Mouse (Mus musculus): ENCODE results near the gene Ly86. TPM values are rescaled to one million over a fixed set of nuclear protein-coding genes. Genes with fewer than 3 reads are reported as not detected.
A peak's percentile ranks its signal among the peaks of the same experiment; 100 is the strongest.

The Ly86 gene
- 10 to 100 TPM in 2 of 4 experiments, 1 to 10 TPM in 2; 8.7 to 78.2 (median 39.6) TPM for total RNA-seq (2022)

DNA sequence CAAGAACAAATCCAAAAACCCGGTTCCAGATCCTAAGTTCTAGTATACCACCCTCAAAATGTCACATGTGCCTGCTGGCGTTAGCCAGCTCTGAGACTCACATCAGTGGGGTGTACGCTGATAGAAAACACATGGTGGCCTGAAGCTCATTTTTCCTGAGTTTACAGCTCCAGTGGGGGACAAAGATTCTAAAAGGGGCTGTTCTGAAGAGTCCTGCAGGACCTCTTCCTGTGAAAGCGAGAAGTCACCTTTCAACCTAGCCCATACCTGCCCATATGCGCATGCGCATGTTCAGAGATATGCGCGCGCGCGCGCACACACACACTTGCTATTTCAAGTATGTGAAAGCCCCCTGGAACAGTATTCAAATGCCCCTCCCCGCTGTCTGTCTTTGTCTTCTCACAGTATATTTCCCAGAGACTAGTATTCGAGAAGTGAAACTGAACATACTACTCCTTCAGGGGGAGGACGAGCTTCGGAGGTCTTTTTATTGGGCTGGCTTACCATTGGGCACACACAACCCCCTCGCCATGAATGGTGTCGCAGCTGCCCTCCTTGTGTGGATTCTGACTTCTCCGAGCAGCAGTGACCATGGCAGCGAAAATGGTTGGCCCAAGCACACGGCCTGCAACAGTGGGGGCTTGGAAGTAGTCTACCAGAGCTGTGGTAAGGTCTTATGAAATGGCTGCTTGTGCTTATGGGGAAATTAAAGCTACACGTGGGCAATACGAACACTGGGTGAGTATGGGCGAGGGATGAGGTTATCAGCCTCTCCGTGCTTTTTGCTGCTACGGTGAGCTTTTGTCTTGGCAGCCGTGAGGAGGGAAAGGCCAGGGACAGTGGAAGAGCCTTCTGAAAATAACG lies at the start of gene Ly86:
Gene Ly86, plus strand, starts transcription at position 300 of the 864 bp plus-strand sequence.
- DNase-seq (ENCODE audit: low spot score in 2 of 2), result no peak

GRCm38 (mm10) chr13:37297886-37298285 lies 47.1 kb upstream of the Ly86 start:
- no peak for DNase-seq (ENCODE audit: low spot score in 2 of 2)

DNA sequence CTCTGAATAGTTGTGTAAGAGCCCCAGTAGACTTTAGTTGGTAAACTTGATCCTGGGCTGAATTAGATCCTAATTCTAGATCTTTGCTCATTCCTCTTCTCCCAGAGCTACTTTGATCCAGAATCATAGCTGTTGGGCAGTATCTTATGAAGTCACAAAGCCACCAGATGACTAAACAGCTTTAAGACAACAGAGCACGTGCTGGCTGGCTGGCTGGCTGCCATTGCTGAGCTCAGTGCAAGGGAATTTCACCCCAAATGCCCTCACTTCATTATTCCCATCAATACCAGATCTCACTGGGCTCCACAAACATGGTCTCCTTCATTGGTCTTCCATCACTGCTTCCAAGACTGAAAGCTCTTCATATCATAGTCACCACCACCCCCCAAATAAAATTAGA lies 46.2 kb upstream of the Ly86 start:
- DNase-seq (ENCODE audit: low spot score in 2 of 2), result no peak

DNA sequence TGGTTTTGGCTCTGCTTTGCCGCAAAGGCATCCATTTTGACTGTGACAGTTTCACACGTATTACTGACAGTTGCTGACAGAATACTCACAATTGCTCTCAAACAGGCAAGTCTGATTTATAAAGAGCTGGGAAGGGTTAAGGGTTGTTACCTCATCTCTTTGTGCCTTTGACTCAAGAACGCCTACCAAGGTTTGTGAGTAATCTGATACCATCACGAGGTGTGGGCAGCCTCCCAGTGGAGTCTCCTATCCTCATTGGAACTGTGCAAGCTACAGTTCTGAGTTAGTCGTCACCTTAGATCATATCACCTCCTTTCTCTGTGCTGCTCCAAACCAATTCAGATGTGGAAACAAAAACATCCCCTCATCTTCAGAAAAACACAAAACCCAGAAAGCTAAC lies 42.1 kb upstream of the Ly86 start:
- no peak for DNase-seq (ENCODE audit: low spot score in 2 of 2)

- DNase-seq (ENCODE audit: low spot score in 2 of 2), result no peak
Observed at GRCm38 (mm10) chr13:37308006-37308405, 37.0 kb upstream of the Ly86 start.

- DNase-seq (ENCODE audit: low spot score in 2 of 2), result no peak
Observed at GRCm38 (mm10) chr13:37309296-37309695, 35.7 kb upstream of the Ly86 start.

DNA sequence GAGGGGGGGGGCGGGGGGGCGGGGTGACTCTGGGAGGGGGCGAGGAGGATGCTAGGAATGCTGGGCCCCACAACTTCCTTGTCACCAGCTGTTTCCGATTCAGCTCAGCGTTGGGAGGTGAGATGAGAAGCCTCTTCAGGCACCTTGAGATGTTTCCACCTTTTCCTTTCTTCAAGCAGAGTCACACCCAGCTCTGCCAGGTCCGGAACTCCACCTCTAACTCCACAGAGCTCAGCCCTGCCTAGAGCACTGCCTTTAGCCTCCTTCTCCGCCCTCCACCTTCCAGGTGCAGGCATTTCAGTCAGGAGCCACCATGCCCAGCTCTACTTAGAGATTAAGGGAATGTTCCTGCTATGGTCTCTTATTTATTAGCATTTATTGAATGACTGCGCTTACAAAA lies 34.7 kb upstream of the Ly86 start:
- no peak for DNase-seq (ENCODE audit: low spot score in 2 of 2)

GRCm38 (mm10) chr13:37311555-37312221 lies 33.3 kb upstream of the Ly86 start:
- peak; percentile 32 to 48 for DNase-seq (ENCODE audit: low spot score in 2 of 2)

- DNase-seq (ENCODE audit: low spot score in 2 of 2), result peak; percentile 92 to 95
Observed at GRCm38 (mm10) chr13:37312222-37312928, 32.6 kb upstream of the Ly86 start.

DNA sequence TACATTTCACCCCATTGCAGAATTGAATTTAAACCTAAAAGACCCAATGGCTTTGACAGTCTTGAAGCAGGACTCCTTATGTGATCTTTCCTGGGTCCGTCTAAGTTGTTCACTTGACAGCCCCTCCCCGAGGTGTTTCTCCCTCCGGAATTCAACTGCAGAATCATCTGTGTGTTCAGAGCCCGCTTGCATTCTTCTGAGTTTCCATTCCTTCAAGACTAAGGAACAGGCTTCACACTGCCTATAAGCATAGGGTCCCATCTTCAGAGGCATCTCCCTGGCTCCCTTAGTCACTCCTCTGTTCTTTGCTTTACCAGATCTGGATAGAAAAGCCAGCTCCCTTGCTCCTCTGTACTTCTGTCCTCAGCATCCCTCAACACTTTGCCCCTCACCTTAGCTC lies 32.1 kb upstream of the Ly86 start:
- no peak for DNase-seq (ENCODE audit: low spot score in 2 of 2)

- peak; percentile 29 to 42 for DNase-seq (ENCODE audit: low spot score in 2 of 2)
Observed at GRCm38 (mm10) chr13:37325504-37325903, 19.5 kb upstream of the Ly86 start.

- no peak for DNase-seq (ENCODE audit: low spot score in 2 of 2)
Observed at GRCm38 (mm10) chr13:37329747-37330146, 15.3 kb upstream of the Ly86 start.

- DNase-seq (ENCODE audit: low spot score in 2 of 2), result no peak
Observed at GRCm38 (mm10) chr13:37330971-37331370, 14.0 kb upstream of the Ly86 start.

GRCm38 (mm10) chr13:37332779-37333543 lies 12.0 kb upstream of the Ly86 start:
- no peak for DNase-seq (ENCODE audit: low spot score in 2 of 2)

DNA sequence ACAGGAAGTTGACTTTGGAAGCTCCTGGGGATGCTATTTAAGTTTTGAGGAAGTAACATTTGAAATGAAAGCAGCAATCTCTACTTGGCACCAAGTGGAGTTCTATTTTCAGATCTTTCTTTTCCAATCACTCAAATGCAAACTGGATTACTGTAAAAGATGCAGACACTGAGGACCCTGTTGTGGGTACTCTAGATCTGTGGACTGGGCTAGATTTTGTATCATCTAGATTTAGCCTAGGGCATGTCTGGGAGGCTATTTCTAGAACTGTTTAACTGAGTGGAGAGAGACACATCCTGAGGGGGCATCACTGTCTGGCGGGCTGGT lies 11.5 kb upstream of the Ly86 start:
- DNase-seq (ENCODE audit: low spot score in 2 of 2), result no peak

- no peak for DNase-seq (ENCODE audit: low spot score in 2 of 2)
Observed at GRCm38 (mm10) chr13:37337269-37337668, 7.7 kb upstream of the Ly86 start.

DNA sequence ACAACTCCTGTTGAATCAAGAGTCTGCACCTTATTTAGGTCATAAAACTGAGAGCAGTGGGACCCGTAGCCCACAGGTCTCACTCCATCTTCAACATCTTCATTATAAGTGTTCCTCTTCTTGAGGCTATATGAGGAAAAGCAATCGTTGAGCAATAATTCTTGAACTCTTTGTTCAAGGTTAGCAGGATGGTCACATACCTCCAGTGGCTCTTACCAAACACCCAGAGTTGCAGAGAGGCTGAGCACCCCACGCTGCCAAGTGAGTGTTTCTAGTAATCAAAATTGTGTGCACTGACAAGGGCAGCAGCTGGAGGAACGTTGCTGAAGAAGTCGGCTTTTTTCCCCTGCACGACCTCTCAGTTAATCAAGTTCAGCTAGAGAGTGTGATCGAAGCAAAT lies 7.1 kb upstream of the Ly86 start:
- no peak for DNase-seq (ENCODE audit: low spot score in 2 of 2)

GRCm38 (mm10) chr13:37342804-37343203 lies 2.2 kb upstream of the Ly86 start:
- no peak for DNase-seq (ENCODE audit: low spot score in 2 of 2)

- no peak for DNase-seq (ENCODE audit: low spot score in 2 of 2)
Observed at GRCm38 (mm10) chr13:37345823-37346222, 815 bp downstream of the Ly86 start.

- no peak for DNase-seq (ENCODE audit: low spot score in 2 of 2)
Observed at GRCm38 (mm10) chr13:37347871-37348595, 3.0 kb downstream of the Ly86 start.

DNA sequence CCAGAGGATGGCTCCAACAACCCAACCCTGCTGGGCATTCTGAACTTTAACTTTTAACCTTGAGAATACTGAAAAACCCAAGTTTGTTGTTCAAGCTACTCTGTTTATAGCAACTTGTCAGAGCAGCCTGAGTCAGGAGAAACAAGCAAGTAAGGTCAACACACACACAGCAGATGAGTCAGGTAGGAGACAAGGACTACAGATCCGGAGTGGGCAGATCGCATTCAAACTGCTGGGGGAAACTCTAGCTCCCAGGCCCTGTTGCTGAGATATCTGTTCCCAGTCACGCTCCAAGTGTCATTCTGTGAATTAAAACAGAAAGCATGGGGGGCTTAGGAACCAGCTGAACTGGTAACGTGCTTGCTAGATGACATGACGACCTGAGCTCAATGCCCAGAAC lies 4.0 kb downstream of the Ly86 start:
- DNase-seq (ENCODE audit: low spot score in 2 of 2), result no peak

Measured in layer of hippocampus, adult 8-10 months (tissue).